Mouse (Mus musculus): ENCODE measurements around the gene Mydgf. TPM values are rescaled to one million over a fixed set of nuclear protein-coding genes. Genes with fewer than 3 reads are reported as not detected.

Gene Mydgf
- polyA plus RNA-seq, 1 experiment from 2014 or later: 113 TPM

DNA sequence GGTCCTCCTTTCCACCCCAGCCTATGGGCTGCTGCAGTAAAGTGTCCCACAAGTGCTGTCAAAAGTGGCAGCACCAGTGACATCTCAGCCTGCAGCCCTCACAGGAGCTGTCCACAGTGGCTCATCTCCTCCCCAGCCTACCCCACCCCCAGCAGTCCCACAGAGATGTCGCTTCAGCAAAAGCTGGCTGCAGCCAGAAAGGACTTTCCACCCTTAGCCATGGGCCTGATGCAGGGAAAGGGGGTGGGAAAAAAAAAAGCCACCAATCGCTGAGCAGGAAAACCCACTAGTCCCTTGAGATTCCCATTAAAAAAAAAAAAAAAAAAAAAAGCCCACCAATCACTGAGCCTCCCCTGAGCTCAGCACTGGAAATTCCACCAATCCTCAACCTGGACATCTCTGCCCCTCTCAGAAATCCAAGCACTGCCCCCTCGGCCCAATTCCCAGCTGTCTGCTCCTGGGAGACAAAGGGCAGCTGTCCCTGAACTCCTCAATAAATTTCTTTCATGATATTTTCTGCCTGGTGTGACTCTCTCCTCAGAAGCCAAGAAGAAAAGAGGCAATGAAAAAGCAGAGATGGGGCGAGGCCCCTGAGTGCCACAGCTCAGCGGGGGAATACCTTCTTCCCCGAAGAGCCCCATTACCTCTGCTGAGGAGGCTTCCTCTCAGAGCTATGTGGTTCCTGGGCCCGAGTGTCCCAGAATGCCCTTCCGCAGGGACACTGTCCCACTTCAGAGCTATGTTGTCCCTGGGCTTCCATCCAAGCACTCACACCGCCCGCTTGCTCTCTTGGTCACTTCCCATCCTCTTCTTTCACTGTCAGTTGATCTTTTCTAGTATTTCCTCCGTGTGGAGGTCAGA is 1.8 kb upstream of the Mydgf start:
- 36% methylated on average over 11 of the region's 11 CpGs for WGBS
- Histone ChIP-seq H3K27me3 (replicated peaks) (no peaks in the 10 kb centered on the region), H3K4me2 (peak overlapping the region; percentile 76), H3K9ac (0 out of 2 replicates have a peak overlapping the region, but pooled peaks have one; percentile 1), H3K27ac (peak overlapping the region; percentile 87), H3K4me1 (peaks cover 25% of the 10 kb centered on the region), H3K9me3 (no peaks in the 10 kb centered on the region), H3K36me3 (peaks cover 33% of the 10 kb centered on the region), H3K4me3 (replicated peaks) (no peak overlapping the region)
- peak; percentile 50; the same call in 1 of the 2 replicates for ATAC-seq (ENCODE audit: insufficient read depth, low FRiP score, low read depth)

GRCm38 (mm10) chr17:56182975-56183657 is 604 bp downstream of the Mydgf start:
- Histone ChIP-seq H3K4me1 (peaks cover 25% of the 10 kb centered on the region), H3K27me3 (replicated peaks) (no peaks in the 10 kb centered on the region), H3K36me3 (peaks cover 28% of the 10 kb centered on the region), H3K4me2 (peak overlapping the region; percentile 76), H3K9me3 (no peaks in the 10 kb centered on the region), H3K27ac (peak overlapping the region; percentile 83), H3K9ac (peak overlapping the region; percentile 76), H3K4me3 (replicated peaks) (peak overlapping the region; percentile 85)
- no peak for ATAC-seq (ENCODE audit: insufficient read depth, low FRiP score, low read depth)
- under 1% methylated on average over 14 of the region's 14 CpGs for WGBS

DNA sequence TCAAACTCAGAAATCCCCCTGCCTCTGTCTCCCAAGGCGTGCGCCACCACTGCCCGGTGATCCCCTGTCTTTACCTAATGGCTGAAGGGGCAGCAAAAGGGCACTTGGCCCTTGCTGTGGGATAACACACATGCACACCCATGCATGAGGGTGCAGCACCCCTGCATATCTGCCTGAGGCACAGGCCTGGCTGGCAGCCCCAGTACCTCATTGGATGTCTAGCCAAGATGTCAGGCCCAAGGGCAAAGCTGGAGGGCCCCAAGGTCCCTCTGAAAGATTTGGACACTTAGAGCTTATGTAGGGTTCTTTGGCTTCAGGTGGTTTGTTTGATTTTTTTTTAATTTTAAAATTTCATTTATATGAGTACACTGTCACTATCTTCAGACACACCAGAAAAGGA is 8.3 kb downstream of the Mydgf start:
- WGBS: 100% methylated on average over 3 of the region's 3 CpGs
- no peak overlapping the region for H3K9ac ChIP-seq
- no peaks in the 10 kb centered on the region for H3K9me3 ChIP-seq
- no peaks in the 10 kb centered on the region for H3K4me1 ChIP-seq
- ATAC-seq (ENCODE audit: insufficient read depth, low FRiP score, low read depth): no peak
- no peaks in the 10 kb centered on the region for H3K27me3 ChIP-seq (replicated peaks)
- no peak overlapping the region for H3K27ac ChIP-seq
- peaks cover 30% of the 10 kb centered on the region for H3K36me3 ChIP-seq
- H3K4me2 ChIP-seq: no peak overlapping the region
- H3K4me3 ChIP-seq (replicated peaks): no peak overlapping the region

DNA sequence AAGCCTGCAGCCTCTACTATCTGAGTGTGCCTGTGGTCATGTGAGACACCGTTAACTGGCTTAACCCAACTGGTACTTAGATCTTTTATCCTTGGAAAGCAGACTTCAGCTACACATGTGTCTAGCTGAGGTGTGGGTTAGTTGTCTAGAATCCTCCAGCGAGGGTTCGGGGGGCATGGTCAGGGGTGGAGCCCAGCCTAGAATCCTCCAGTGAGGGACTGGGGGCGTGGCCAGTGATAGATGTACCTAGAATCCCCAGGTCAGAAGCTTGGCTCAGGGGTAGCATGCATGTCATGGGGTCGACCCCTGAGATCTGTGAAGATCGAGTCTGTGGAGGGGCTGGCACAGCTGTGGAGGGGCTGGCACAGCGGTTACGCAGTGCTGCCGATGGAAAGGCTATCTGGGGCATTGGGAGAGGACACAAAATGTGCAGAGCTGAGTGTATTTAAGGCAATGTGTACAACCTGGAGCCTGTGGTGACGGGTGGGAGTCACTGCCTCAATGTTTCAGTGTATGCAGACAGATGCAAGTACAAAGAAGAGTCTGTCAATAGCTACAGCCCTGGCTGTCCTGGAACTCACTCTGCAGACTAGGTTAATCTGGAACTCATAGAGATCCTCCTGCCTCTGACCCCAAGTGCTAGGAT is 10.2 kb downstream of the Mydgf start:
- ATAC-seq (ENCODE audit: insufficient read depth, low FRiP score, low read depth): no peak
- Histone ChIP-seq H3K9ac (no peak overlapping the region), H3K27me3 (replicated peaks) (no peaks in the 10 kb centered on the region), H3K4me2 (no peak overlapping the region), H3K9me3 (no peaks in the 10 kb centered on the region), H3K4me1 (no peaks in the 10 kb centered on the region), H3K27ac (no peak overlapping the region), H3K4me3 (replicated peaks) (no peak overlapping the region), H3K36me3 (peaks cover 22% of the 10 kb centered on the region)
- WGBS: 56% methylated on average over 10 of the region's 10 CpGs

DNA sequence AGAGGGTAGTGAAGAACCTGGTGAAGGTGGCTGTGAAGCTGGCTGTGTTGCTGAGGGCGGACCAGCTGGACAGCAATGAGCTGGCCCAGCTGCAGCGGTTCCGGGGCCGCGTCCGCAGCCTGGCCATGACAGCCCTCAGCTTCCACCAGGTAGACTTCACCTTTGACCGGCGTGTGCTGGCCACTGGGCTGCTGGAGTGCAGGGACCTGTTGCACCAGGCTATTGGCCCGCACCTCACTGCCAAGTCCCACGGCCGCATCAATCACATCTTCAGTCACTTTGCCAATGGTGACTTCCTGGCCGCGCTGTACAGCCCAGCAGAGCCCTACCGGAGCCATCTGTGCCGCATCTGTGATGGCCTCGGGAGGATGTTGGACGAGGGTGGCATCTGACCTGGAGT is 11.8 kb downstream of the Mydgf start:
- Histone ChIP-seq H3K4me3 (replicated peaks) (no peak overlapping the region), H3K27ac (no peak overlapping the region), H3K9me3 (no peaks in the 10 kb centered on the region), H3K36me3 (peaks cover 10% of the 10 kb centered on the region; the same call in 1 of the 2 replicates), H3K4me1 (no peaks in the 10 kb centered on the region), H3K4me2 (no peak overlapping the region), H3K27me3 (replicated peaks) (no peaks in the 10 kb centered on the region), H3K9ac (no peak overlapping the region)
- ATAC-seq (ENCODE audit: insufficient read depth, low FRiP score, low read depth): no peak
- 92% methylated on average over 17 of the region's 17 CpGs for WGBS

GRCm38 (mm10) chr17:56171456-56171855 is 12.3 kb downstream of the Mydgf start:
- 77% methylated on average over 9 of the region's 9 CpGs for WGBS

GRCm38 (mm10) chr17:56170636-56171035 is 13.1 kb downstream of the Mydgf start:
- WGBS: 64% methylated on average over 10 of the region's 10 CpGs
- peaks cover 3% of the 10 kb centered on the region; the same call in 1 of the 2 replicates for H3K36me3 ChIP-seq
- H3K9ac ChIP-seq: no peak overlapping the region
- H3K4me2 ChIP-seq: no peak overlapping the region
- ATAC-seq (ENCODE audit: insufficient read depth, low FRiP score, low read depth): no peak
- H3K27ac ChIP-seq: 0 out of 2 replicates have a peak overlapping the region, but pooled peaks have one; percentile 0
- no peaks in the 10 kb centered on the region for H3K27me3 ChIP-seq (replicated peaks)
- H3K4me1 ChIP-seq: no peaks in the 10 kb centered on the region
- no peak overlapping the region for H3K4me3 ChIP-seq (replicated peaks)
- H3K9me3 ChIP-seq: no peaks in the 10 kb centered on the region

More at GRCm38 (mm10) chr17:56171456-56171855, 12.3 kb downstream of the Mydgf start:
- Histone ChIP-seq H3K4me3 (replicated peaks) (no peak overlapping the region), H3K4me2 (no peak overlapping the region), H3K9me3 (no peaks in the 10 kb centered on the region), H3K27ac (no peak overlapping the region), H3K9ac (no peak overlapping the region), H3K4me1 (no peaks in the 10 kb centered on the region), H3K27me3 (replicated peaks) (no peaks in the 10 kb centered on the region), H3K36me3 (peaks cover 7% of the 10 kb centered on the region; the same call in 1 of the 2 replicates)
- no peak for ATAC-seq (ENCODE audit: insufficient read depth, low FRiP score, low read depth)

GRCm38 (mm10) chr17:56169830-56170229 is 13.9 kb downstream of the Mydgf start:
- ATAC-seq (ENCODE audit: insufficient read depth, low FRiP score, low read depth): 0 out of 2 replicates have a peak, but pooled peaks have one; percentile 3
- WGBS: 58% methylated on average over 6 of the region's 6 CpGs
- peak overlapping the region; percentile 0; the same call in 1 of the 2 replicates for H3K27ac ChIP-seq
- no peaks in the 10 kb centered on the region for H3K9me3 ChIP-seq
- H3K27me3 ChIP-seq (replicated peaks): no peaks in the 10 kb centered on the region
- H3K4me1 ChIP-seq: peaks cover 3% of the 10 kb centered on the region; the same call in 1 of the 2 replicates
- H3K4me2 ChIP-seq: no peak overlapping the region
- no peak overlapping the region for H3K4me3 ChIP-seq (replicated peaks)
- no peaks in the 10 kb centered on the region for H3K36me3 ChIP-seq
- H3K9ac ChIP-seq: no peak overlapping the region

GRCm38 (mm10) chr17:56165671-56166070 is 18.0 kb downstream of the Mydgf start:
- Histone ChIP-seq H3K9ac (no peak overlapping the region), H3K27ac (no peak overlapping the region), H3K36me3 (no peaks in the 10 kb centered on the region), H3K27me3 (replicated peaks) (0 out of 2 replicates have a peak, but pooled peaks cover under 1% of the 10 kb centered on the region), H3K4me1 (peaks cover 23% of the 10 kb centered on the region), H3K9me3 (no peaks in the 10 kb centered on the region), H3K4me2 (no peak overlapping the region), H3K4me3 (replicated peaks) (no peak overlapping the region)
- 51% methylated on average over 11 of the region's 11 CpGs for WGBS
- ATAC-seq (ENCODE audit: insufficient read depth, low FRiP score, low read depth): no peak

DNA sequence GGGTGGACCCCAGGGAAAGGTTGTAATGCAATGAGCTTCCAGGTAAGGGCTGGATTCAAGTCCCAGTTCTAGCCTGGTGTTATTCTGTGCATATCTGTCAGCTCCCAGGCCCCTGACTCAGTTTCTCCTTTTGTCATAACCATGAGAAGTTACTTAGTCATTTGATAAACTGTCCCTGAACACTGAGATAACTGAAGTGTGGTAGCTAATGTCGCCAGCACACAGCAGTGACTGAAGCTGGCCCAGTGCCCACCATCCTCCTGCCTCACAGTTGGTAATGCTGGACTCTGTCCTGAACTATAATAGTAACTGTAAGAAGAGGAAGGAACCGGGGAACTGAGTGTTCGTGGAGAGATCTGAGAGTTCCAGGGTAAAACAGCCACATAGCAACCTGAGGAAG is 19.2 kb downstream of the Mydgf start:
- Histone ChIP-seq H3K9ac (no peak overlapping the region), H3K4me3 (replicated peaks) (no peak overlapping the region), H3K36me3 (no peaks in the 10 kb centered on the region), H3K9me3 (no peaks in the 10 kb centered on the region), H3K4me1 (peaks cover 23% of the 10 kb centered on the region), H3K27me3 (replicated peaks) (0 out of 2 replicates have a peak, but pooled peaks cover 3% of the 10 kb centered on the region), H3K4me2 (peak overlapping the region; percentile 8; the same call in 1 of the 2 replicates), H3K27ac (no peak overlapping the region)
- no peak for ATAC-seq (ENCODE audit: insufficient read depth, low FRiP score, low read depth)
- 74% methylated on average over 3 of the region's 3 CpGs for WGBS

- H3K27ac ChIP-seq: no peak overlapping the region; the same call in 1 of the 2 replicates
- 63% methylated on average over 6 of the region's 6 CpGs for WGBS
- peak overlapping the region; percentile 85 for H3K4me2 ChIP-seq
- no peaks in the 10 kb centered on the region for H3K9me3 ChIP-seq
- ATAC-seq (ENCODE audit: insufficient read depth, low FRiP score, low read depth): no peak
- no peaks in the 10 kb centered on the region for H3K36me3 ChIP-seq
- peaks cover 23% of the 10 kb centered on the region for H3K4me1 ChIP-seq
- peak overlapping the region; percentile 41; the same call in 1 of the 2 replicates for H3K4me3 ChIP-seq (replicated peaks)
- no peak overlapping the region for H3K9ac ChIP-seq
- H3K27me3 ChIP-seq (replicated peaks): 0 out of 2 replicates have a peak, but pooled peaks cover 7% of the 10 kb centered on the region
Observed at GRCm38 (mm10) chr17:56163523-56164102, 20.1 kb downstream of the Mydgf start.

Data from stomach, embryonic 15.5 days (tissue).